Mouse (Mus musculus) megakaryocyte progenitor cell, adult 5-6 weeks (primary cell): ENCODE results near the gene Sst. TPM values are rescaled to one million over a fixed set of nuclear protein-coding genes. Genes with fewer than 3 reads are reported as not detected.
A peak's percentile ranks its signal among the peaks of the same experiment; 100 is the strongest.
"Not testable (repeated sequence)": the region's sequence is repeated elsewhere in the genome, so short reads cannot be mapped to it uniquely, and the experiment has no call there.

Source experiments
- ATAC-seq: replicated peaks from 2 replicates; pipeline ENCODE4 v1.8.0; 2016; ENCODE audit warnings: mild to moderate bottlenecking, moderate TSS enrichment, inconsistent platforms; ENCODE audit not compliant: poor library complexity
- total RNA-seq, 2 experiments: library from RNA; stranded (forward) in 1 of 2; stranded (reverse) in 1 of 2; fragments of 157-497, 149-512 nt in 1 of 2; fragments of 200-1000 nt in 1 of 2; gene quantifications; 2 replicates each; pipeline versions ENCODE4 v1.2.3 to v1.2.4; 2015 to 2017

The Sst gene
- total RNA-seq (2015) (not detected in 2 replicates), total RNA-seq (2017) (not detected in 2 replicates)

- ATAC-seq, result no peak
Measured at GRCm38 (mm10) chr16:23890636-23891035, at the start of gene Sst. Gene Sst (minus strand): TSS chr16:23890958.

GRCm38 (mm10) chr16:23934397-23934796, 43.6 kb upstream of the Sst start:
- no peak for ATAC-seq

DNA sequence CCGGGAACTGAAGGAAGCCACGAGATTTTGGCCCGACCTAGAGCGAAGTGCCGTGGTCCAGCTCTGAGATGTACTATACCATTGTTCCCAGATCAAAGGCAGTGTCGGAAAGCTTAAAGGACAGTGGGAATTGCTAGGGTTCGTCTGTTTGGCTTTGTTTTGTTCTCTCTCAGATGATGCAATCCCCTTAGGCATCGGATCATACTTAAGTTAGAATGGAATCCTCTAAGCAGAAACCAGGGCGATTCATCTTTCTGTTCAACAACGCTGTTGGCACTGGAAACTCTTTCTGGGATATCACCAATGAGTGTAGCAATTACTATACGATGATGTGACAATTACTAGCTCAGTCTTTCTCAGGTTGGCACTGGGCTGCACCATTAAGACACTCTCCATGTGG, 41.5 kb upstream of the Sst start, which contains the start of gene Rtp2:
Rtp2 (minus strand) TSS at position 101 of the 400 bp plus-strand sequence.
- ATAC-seq, result no peak

DNA sequence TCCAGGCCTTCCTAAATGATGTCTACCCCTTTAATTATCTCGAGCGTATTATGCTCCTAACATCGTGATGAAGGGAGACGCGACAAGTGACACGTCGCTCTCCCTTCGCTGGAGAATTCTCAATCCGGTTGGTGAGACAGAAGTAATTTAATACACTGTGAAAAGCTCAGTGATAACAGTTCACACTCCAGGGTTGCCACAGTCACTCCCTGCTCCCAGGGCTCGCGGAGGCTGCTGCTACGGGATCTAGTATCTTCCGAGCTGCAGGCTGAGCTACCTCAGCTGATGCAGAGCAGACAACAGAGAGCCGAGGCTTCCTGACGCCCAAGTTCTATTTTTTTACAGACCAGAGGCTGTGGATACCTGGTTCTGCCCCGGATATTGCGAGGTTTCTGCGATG, 40.5 kb upstream of the Sst start:
- no peak for ATAC-seq

GRCm38 (mm10) chr16:23930426-23931073, 39.8 kb upstream of the Sst start:
- no peak for ATAC-seq

GRCm38 (mm10) chr16:23927301-23928114, 36.8 kb upstream of the Sst start:
- ATAC-seq, result peak; percentile 97

GRCm38 (mm10) chr16:23922906-23923305, 32.1 kb upstream of the Sst start:
- no peak for ATAC-seq

GRCm38 (mm10) chr16:23921697-23922096, 30.9 kb upstream of the Sst start:
- no peak for ATAC-seq

DNA sequence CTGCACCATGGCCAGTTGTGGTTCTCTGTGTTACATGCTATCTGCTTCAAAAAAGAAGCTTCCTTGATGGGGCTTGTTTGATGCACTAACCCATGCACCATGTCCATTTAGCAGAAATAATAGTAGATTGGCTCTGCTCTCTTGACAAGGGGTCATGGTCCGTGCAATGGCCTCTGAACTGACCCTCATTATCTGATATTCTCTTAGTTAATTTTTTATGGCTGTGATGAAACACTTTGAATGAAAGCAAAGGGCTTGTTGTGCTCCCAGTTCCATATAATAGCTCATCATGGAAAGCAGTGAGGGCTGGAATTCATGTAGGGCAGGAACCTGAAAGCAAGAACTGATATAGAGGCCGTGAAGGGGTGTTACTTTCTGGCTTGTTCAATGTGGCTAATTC, 28.7 kb upstream of the Sst start:
- ATAC-seq, result no peak

- no peak for ATAC-seq
Measured at GRCm38 (mm10) chr16:23913401-23913800, 22.6 kb upstream of the Sst start.

DNA sequence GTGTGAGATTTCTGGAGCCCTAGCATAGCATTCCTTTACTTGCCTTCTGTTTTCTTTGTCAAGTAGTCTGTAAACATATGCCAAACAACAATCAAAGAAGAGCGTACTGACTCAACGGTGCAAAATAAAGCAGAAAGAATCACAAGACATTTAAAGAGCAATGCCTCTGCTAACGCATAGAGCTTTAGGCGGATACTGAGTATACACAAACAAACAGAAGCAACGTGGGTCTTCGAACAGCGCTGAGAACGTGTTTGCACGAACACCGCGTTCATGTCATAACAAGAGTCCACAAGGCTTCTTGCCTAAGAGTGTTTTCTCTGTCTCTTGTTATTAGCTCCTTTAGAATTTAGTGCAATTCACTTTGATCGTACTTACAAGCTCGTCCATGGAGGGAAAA, 22.0 kb upstream of the Sst start:
- no peak for ATAC-seq

GRCm38 (mm10) chr16:23909015-23909354, 18.2 kb upstream of the Sst start:
- not testable (repeated sequence) for ATAC-seq

DNA sequence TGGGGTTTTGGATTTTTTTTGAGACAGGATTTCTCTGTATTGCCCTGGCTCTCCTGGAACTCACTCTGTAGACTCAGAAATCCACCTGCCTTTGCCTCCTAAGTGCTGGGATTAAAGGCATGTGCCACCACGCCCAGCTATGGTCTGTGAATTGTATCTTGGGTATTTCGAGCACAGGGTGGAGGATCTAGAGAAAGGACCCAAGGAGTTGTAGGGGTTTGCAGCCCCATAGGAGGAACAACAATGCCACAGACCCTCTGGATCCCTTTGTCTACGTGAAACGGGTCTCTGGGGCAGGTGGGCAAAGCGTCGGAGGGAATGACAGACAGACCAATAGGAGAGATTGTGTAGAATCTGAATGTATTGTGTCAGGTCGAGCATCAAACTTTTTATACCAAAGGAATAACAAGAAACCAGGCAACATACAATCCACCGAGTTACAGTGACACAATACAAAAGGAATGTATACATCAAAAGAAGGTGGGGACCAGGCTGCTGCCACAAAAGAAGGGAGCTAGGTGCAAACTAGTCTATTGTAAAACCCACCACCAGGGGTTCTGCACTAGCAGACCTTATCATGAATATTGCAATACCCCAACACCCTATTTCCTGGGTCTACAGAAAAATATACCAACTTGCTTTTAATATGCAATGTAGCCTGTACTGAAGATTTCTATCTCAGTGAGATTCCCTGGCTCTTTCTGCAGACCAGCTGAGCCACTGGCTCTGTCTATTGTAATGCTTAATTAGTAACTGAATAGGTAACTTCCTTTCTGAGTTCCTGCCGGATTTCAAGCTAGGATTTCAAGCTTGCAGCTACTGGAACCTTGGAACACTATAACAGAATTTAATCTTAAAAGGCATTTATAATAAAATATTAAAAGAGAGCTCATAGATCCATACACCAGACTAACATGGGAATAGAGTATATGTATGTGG, 17.6 kb upstream of the Sst start:
- not testable (repeated sequence) for ATAC-seq

DNA sequence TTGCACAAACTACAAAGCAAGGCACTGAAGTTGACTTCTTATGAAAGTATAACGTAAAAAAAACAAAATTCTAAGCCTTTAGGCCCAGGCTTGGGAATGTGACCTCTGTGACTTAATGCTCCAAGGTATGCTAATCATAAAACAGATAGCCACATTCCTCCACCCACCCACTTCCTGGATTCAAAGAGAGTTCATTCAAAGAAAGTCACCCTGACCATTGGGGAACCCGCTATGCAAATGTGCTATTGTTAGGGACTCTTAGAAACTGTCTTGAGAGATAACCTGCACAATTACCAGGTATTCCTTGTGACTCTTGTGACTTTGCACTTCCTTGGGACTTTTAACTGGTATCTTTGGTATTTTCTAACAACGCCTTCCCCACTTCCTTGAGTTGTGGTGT, 15.8 kb upstream of the Sst start:
- not testable (repeated sequence) for ATAC-seq

- ATAC-seq, result no peak
Measured at GRCm38 (mm10) chr16:23901411-23901810, 10.7 kb upstream of the Sst start.

DNA sequence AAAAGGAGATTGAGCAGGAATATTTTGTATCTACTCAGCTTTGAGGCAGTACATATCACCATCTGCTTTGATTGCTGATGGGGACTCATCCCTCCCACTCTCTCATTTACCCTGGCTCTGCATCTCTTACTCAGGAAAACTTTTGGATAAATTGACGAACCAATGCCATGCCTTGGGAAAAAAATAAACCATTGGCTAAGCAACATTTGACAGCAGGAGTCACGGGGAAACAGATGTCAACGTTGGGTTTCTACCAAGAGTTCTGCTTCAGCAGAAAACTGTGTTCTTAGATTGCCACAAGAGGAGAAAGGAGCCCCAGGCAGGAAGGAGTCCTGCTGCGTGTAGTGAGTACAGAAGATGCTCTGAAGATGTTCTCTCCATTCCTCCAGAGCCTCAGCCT, 9.3 kb upstream of the Sst start:
- ATAC-seq, result no peak

DNA sequence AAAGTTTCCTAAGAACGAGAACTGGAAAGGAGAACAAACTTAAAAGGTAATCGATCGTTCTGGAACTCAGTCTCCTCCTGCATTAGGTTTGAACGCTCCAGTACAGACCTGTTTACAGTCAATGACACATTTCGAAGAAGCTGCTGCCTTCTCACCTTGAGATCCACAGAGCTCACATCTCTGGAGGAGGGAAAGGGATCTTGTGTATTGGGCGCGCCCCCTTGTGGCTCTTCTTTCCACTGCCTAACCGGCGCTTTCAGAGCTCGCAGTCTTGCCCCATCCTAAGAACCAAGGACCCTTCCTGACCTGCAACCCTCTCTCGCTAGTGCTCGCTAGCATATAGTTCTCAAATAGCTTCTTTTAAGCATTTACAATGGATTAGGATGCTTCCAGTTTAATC, 8.1 kb upstream of the Sst start:
- peak; percentile 93 for ATAC-seq

GRCm38 (mm10) chr16:23897984-23898586, 7.3 kb upstream of the Sst start:
- peak; percentile 86 for ATAC-seq

- no peak for ATAC-seq
Measured at GRCm38 (mm10) chr16:23897486-23897885, 6.7 kb upstream of the Sst start.

GRCm38 (mm10) chr16:23895135-23895534, 4.4 kb upstream of the Sst start:
- ATAC-seq, result no peak

- ATAC-seq, result no peak
Measured at GRCm38 (mm10) chr16:23890151-23890550, 607 bp downstream of the Sst start.
